Mouse (Mus musculus) kidney, adult 2 months (tissue): Measurements from ENCODE around the gene Olfml2b.

Experiments
- CTCF ChIP-seq: fragments of 200-500 bp; conservative IDR thresholded peaks from 2 replicates; pipeline ENCODE4 v1.5.1; 2011; ENCODE audit warnings: low read depth, mild to moderate bottlenecking, control low read depth, low read length, moderate library complexity, mixed read lengths; ENCODE audit not compliant: insufficient read depth, insufficient read length
- POLR2A ChIP-seq: fragments of 200-500 bp; IDR thresholded peaks from one replicate; pipeline ENCODE4 v1.6.1; 2011; ENCODE audit warnings: low read depth, low read length, control low read depth

DNA sequence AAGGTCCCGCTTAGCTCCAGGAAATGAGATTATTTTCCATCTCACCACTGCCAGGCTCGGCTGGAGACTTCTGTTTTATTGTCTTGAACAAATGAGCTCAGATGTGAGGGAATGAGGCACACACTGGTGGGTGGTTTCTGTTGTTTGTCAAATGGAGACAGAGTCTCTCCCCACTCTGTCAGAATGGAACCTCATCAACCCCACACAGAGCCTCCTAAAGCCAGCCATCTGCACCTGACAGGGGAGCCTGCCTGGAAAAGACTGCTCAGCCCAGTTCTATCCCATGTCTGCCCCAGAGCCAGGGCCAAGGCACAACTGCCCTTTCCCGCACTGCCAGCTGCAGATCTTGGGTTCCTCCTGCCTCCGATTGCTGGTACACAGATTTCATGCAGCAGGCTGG lies 34.5 kb downstream of the Olfml2b start:
- TF ChIP-seq POLR2A: no peak
- TF ChIP-seq CTCF: no peak
